Mouse (Mus musculus) neural tube, embryonic 11.5 days (tissue): ENCODE measurements at regions not wholly inside any gene's neighbourhood (a gene's known extent, or its start where the extent isn't known, plus 50 kb on each side); places are given as distances from the start of the nearest gene placed in this dataset.

Experiments
- ATAC-seq: fragments of 200-750 bp; cut with Nextera tagmentation; 2 replicates; pipeline ENCODE4 v1.8.0; 2017; ENCODE audit warnings: moderate number of reproducible peaks, mild to moderate bottlenecking, moderate TSS enrichment, moderate library complexity; ENCODE audit not compliant: insufficient read depth, low FRiP score, low TSS enrichment
- DNase-seq: peaks from one replicate; pipeline ENCODE4 v3.0.0-alpha.2; 2015; ENCODE audit warnings: low spot score
- H3K27ac ChIP-seq: fragments of 300-500 bp; sonication (generic); 2 replicates; pipeline ENCODE4 v1.5.1; 2014; ENCODE audit warnings: low read depth, mild to moderate bottlenecking, low read length
- H3K27me3 ChIP-seq: fragments of 300-500 bp; sonication (generic); 2 replicates; pipeline ENCODE4 v1.6.1; 2014; ENCODE audit warnings: mild to moderate bottlenecking, low read length, mixed read lengths; ENCODE audit not compliant: control insufficient read depth, insufficient read depth
- H3K36me3 ChIP-seq: fragments of 300-500 bp; sonication (generic); 2 replicates; pipeline ENCODE4 v1.6.1; 2014; ENCODE audit warnings: mild to moderate bottlenecking, low read length, moderate library complexity, mixed read lengths; ENCODE audit not compliant: control insufficient read depth, insufficient read depth
- H3K4me1 ChIP-seq: fragments of 300-500 bp; sonication (generic); 2 replicates; pipeline ENCODE4 v1.6.1; 2014; ENCODE audit warnings: low read length, mixed read lengths; ENCODE audit not compliant: control insufficient read depth, insufficient read depth
- H3K4me2 ChIP-seq: fragments of 300-500 bp; sonication (generic); 2 replicates; pipeline ENCODE4 v1.6.1; 2014; ENCODE audit warnings: low read depth, mild to moderate bottlenecking, moderate library complexity
- H3K4me3 ChIP-seq: fragments of 300-500 bp; sonication (generic); 2 replicates; pipeline ENCODE4 v1.5.1; 2014; ENCODE audit warnings: low read depth, low read length
- H3K9ac ChIP-seq: fragments of 300-500 bp; sonication (generic); 2 replicates; pipeline ENCODE4 v1.6.1; 2014; ENCODE audit warnings: mild to moderate bottlenecking, low read length
- H3K9me3 ChIP-seq: fragments of 300-500 bp; sonication (generic); 2 replicates; pipeline ENCODE4 v1.6.1; 2016; ENCODE audit warnings: low read length; ENCODE audit not compliant: control insufficient read depth
- WGBS: fragments of 180-500 bp; shearing (Covaris S2); extraction: QIAGEN DNeasy Blood & Tissue Kit; methylation state at CpG from one replicate; pipeline ENCODE4 v1.1.7; 2014; 5-methylcytosine and 5-hydroxymethylcytosine counted together

- DNase-seq (no peak), ATAC-seq (no peak)
- H3K27me3 ChIP-seq: no peaks in the 10 kb centered on the region
- no peak overlapping the region for H3K4me2 ChIP-seq
- no peaks in the 10 kb centered on the region for H3K9me3 ChIP-seq
- no peaks in the 10 kb centered on the region for H3K36me3 ChIP-seq
- no peak overlapping the region for H3K27ac ChIP-seq
- no peaks in the 10 kb centered on the region for H3K4me1 ChIP-seq
- no peak overlapping the region for H3K4me3 ChIP-seq
- H3K9ac ChIP-seq: no peak overlapping the region
- 85% methylated on average over 2 of the region's 2 CpGs for WGBS
Measured at GRCm38 (mm10) chr4:26637859-26638258, 291.2 kb upstream of the Manea start.

- 28% methylated on average over 1 of the region's 1 CpGs for WGBS
- H3K4me2 ChIP-seq: no peak overlapping the region
- no peaks in the 10 kb centered on the region for H3K36me3 ChIP-seq
- DNase-seq (no peak), ATAC-seq (no peak)
- H3K9ac ChIP-seq: no peak overlapping the region
- H3K27ac ChIP-seq: no peak overlapping the region
- no peaks in the 10 kb centered on the region for H3K4me1 ChIP-seq
- H3K9me3 ChIP-seq: no peaks in the 10 kb centered on the region
- H3K27me3 ChIP-seq: no peaks in the 10 kb centered on the region
- no peak overlapping the region for H3K4me3 ChIP-seq
Measured at GRCm38 (mm10) chr4:26630553-26631206, 284.0 kb upstream of the Manea start.

GRCm38 (mm10) chr4:26629710-26630109 is 283.0 kb upstream of the Manea start:
- no peak for ATAC-seq
- no peak overlapping the region for H3K27ac ChIP-seq
- WGBS: 92% methylated on average over 2 of the region's 2 CpGs

GRCm38 (mm10) chr4:26627744-26628143 is 281.1 kb upstream of the Manea start:
- no peak overlapping the region for H3K4me2 ChIP-seq
- WGBS: 80% methylated on average over 6 of the region's 6 CpGs
- ATAC-seq: no peak

More at GRCm38 (mm10) chr4:26629710-26630109, 283.0 kb upstream of the Manea start:
- Histone ChIP-seq H3K4me3 (no peak overlapping the region), H3K27me3 (no peaks in the 10 kb centered on the region), H3K36me3 (no peaks in the 10 kb centered on the region), H3K4me1 (no peaks in the 10 kb centered on the region), H3K9me3 (no peaks in the 10 kb centered on the region), H3K4me2 (no peak overlapping the region), H3K9ac (no peak overlapping the region)
- no peak for DNase-seq

GRCm38 (mm10) chr4:26589081-26589869 is 242.6 kb upstream of the Manea start:
- H3K27me3 ChIP-seq: no peaks in the 10 kb centered on the region
- H3K27ac ChIP-seq: no peak overlapping the region
- no peak overlapping the region for H3K4me2 ChIP-seq
- no peaks in the 10 kb centered on the region for H3K4me1 ChIP-seq
- no peaks in the 10 kb centered on the region for H3K9me3 ChIP-seq
- WGBS: 60% methylated on average over 3 of the region's 3 CpGs
- no peak overlapping the region for H3K9ac ChIP-seq
- H3K36me3 ChIP-seq: no peaks in the 10 kb centered on the region
- no peak overlapping the region for H3K4me3 ChIP-seq
- DNase-seq: no peak
- ATAC-seq: no peak

More at GRCm38 (mm10) chr4:26627744-26628143, 281.1 kb upstream of the Manea start:
- Histone ChIP-seq H3K9ac (no peak overlapping the region), H3K4me3 (no peak overlapping the region), H3K36me3 (no peaks in the 10 kb centered on the region), H3K4me1 (no peaks in the 10 kb centered on the region), H3K27ac (no peak overlapping the region), H3K27me3 (no peaks in the 10 kb centered on the region), H3K9me3 (no peaks in the 10 kb centered on the region)
- DNase-seq: no peak

- H3K27me3 ChIP-seq: no peaks in the 10 kb centered on the region
- no peaks in the 10 kb centered on the region for H3K4me1 ChIP-seq
- H3K9ac ChIP-seq: no peak overlapping the region
- no peaks in the 10 kb centered on the region for H3K36me3 ChIP-seq
- DNase-seq (no peak), ATAC-seq (no peak)
- 91% methylated on average over 3 of the region's 3 CpGs for WGBS
- no peak overlapping the region for H3K4me3 ChIP-seq
- H3K4me2 ChIP-seq: no peak overlapping the region
- H3K27ac ChIP-seq: no peak overlapping the region
- H3K9me3 ChIP-seq: no peaks in the 10 kb centered on the region
Measured at GRCm38 (mm10) chr4:26555690-26556089, 209.0 kb upstream of the Manea start.

- Histone ChIP-seq H3K4me3 (no peak overlapping the region), H3K27ac (no peak overlapping the region), H3K9me3 (no peaks in the 10 kb centered on the region), H3K4me1 (no peaks in the 10 kb centered on the region), H3K27me3 (no peaks in the 10 kb centered on the region), H3K9ac (no peak overlapping the region), H3K4me2 (no peak overlapping the region), H3K36me3 (no peaks in the 10 kb centered on the region)
- 52% methylated on average over 1 of the region's 1 CpGs for WGBS
- ATAC-seq: peak; percentile 69; the same call in 1 of the 2 replicates
- no peak for DNase-seq
Measured at GRCm38 (mm10) chr4:26543833-26544232, 197.1 kb upstream of the Manea start.

- Histone ChIP-seq H3K4me1 (no peaks in the 10 kb centered on the region), H3K27ac (no peak overlapping the region), H3K4me2 (no peak overlapping the region), H3K9ac (no peak overlapping the region), H3K27me3 (no peaks in the 10 kb centered on the region), H3K4me3 (no peak overlapping the region), H3K9me3 (no peaks in the 10 kb centered on the region), H3K36me3 (no peaks in the 10 kb centered on the region)
- ATAC-seq (no peak), DNase-seq (no peak)
- WGBS: 63% methylated on average over 2 of the region's 2 CpGs
Measured at GRCm38 (mm10) chr4:26542511-26542910, 195.8 kb upstream of the Manea start.

GRCm38 (mm10) chr4:26508004-26508403 is 161.3 kb upstream of the Manea start:
- no peak overlapping the region for H3K4me3 ChIP-seq
- H3K27me3 ChIP-seq: no peaks in the 10 kb centered on the region
- no peaks in the 10 kb centered on the region for H3K9me3 ChIP-seq
- no peak overlapping the region for H3K9ac ChIP-seq
- WGBS: 85% methylated on average over 5 of the region's 5 CpGs
- no peak overlapping the region for H3K27ac ChIP-seq
- H3K4me1 ChIP-seq: no peaks in the 10 kb centered on the region
- ATAC-seq (no peak), DNase-seq (no peak)
- H3K4me2 ChIP-seq: no peak overlapping the region
- H3K36me3 ChIP-seq: no peaks in the 10 kb centered on the region
